Mouse (Mus musculus) forebrain, embryonic 15.5 days (tissue): ENCODE data around the gene 4930442H23Rik. TPM values are rescaled to one million over a fixed set of nuclear protein-coding genes. Genes with fewer than 3 reads are reported as not detected.
A peak's percentile ranks its signal among the peaks of the same experiment; 100 is the strongest.
"Not testable (repeated sequence)": the region's sequence is repeated elsewhere in the genome, so short reads cannot be mapped to it uniquely, and the experiment has no call there.

ENCODE experiments used
- ATAC-seq: fragments of 200-750 bp; cut with Nextera tagmentation; replicated peaks from 2 replicates; pipeline ENCODE4 v1.8.0; 2017; ENCODE audit warnings: mild to moderate bottlenecking, moderate TSS enrichment, moderate library complexity
- H3K27ac ChIP-seq: fragments of 300-500 bp; sonication (generic); replicated peaks from 2 replicates; pipeline ENCODE4 v1.5.1; 2015; ENCODE audit warnings: mild to moderate bottlenecking, inconsistent platforms
- H3K27me3 ChIP-seq: fragments of 300-500 bp; sonication (generic); 2 replicates; pipeline ENCODE4 v1.6.1; 2015; ENCODE audit warnings: inconsistent platforms
- H3K36me3 ChIP-seq: fragments of 300-500 bp; sonication (generic); 2 replicates; pipeline ENCODE4 v1.6.1; 2015; ENCODE audit warnings: mild to moderate bottlenecking, inconsistent platforms
- H3K4me1 ChIP-seq: fragments of 300-500 bp; sonication (generic); 2 replicates; pipeline ENCODE4 v1.6.1; 2015; ENCODE audit warnings: inconsistent platforms
- H3K4me2 ChIP-seq: fragments of 300-500 bp; sonication (generic); replicated peaks from 2 replicates; pipeline ENCODE4 v1.6.1; 2015; ENCODE audit warnings: mild to moderate bottlenecking, inconsistent platforms
- H3K4me3 ChIP-seq: fragments of 300-500 bp; sonication (generic); 2 replicates; pipeline ENCODE4 v1.5.1; 2015; ENCODE audit warnings: mild to moderate bottlenecking, inconsistent platforms
- H3K9ac ChIP-seq: fragments of 300-500 bp; sonication (generic); replicated peaks from 2 replicates; pipeline ENCODE4 v1.6.1; 2015; ENCODE audit warnings: mild to moderate bottlenecking, inconsistent platforms
- H3K9me3 ChIP-seq: fragments of 300-500 bp; sonication (generic); 2 replicates; pipeline ENCODE4 v1.6.1; 2016; ENCODE audit warnings: inconsistent platforms
- WGBS: fragments of 180-500 bp; shearing (Covaris S2); methylation state at CpG from one replicate; pipeline ENCODE4 v1.1.7; 2015; ENCODE audit warnings: mixed read lengths; 5-methylcytosine and 5-hydroxymethylcytosine counted together
- polyA plus RNA-seq: library from polyadenylated mRNA; unstranded; fragments of >200 nt; fragmentation: Nextera tagmentation; extraction: Ambion mirVana; gene quantifications from 2 replicates; pipeline ENCODE4 v1.2.1, GENCODE M21; 2015

4930442H23Rik gene
- polyA plus RNA-seq, 1 experiment from 2014 or later: 0.14 TPM

DNA sequence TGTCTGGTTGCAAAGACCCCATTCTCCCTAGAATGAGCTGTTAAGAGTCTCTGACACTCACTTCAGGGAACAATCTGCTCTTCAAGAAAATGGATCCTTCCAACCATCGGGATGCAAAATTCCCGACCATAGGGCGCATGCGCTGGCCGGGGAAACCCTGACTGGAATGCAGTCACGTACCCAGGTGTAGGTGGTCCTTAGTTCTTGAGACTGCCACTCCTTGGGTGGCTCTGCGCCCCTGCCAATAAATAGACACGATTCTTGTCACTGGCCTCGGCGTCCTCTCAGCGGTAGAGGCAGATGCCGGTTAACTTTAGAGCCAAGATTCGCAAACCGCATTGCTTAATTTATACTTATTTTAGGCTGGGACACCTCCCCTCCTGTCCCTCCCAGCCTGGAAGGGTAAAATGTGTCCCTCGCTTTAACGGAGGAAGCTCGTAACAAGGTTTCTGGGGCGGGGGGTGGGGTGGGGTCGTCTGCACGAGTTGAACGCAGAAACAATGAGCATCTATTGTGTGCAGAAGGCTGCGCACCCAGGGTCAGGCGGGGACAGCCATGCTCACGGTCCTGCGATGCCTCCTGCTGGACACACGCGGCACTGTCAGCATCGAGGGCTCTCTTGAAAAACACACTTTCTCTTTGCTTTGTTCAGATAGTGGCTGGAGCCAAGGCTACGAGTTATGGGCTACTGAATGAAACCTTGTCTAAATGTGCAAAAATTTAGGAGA lies 8.9 kb downstream of the 4930442H23Rik start:
- ATAC-seq: peak; percentile 64
- 1% methylated on average over 29 of the region's 29 CpGs for WGBS
- Histone ChIP-seq H3K27me3 (no peaks in the 10 kb centered on the region), H3K4me2 (peak overlapping the region; percentile 55), H3K27ac (peak overlapping the region; percentile 92), H3K9ac (peak overlapping the region; percentile 54), H3K4me3 (peak overlapping the region; percentile 36), H3K4me1 (peaks cover 54% of the 10 kb centered on the region), H3K9me3 (no peaks in the 10 kb centered on the region), H3K36me3 (peaks cover 23% of the 10 kb centered on the region)

GRCm38 (mm10) chr10:81173132-81173531 lies 10.5 kb downstream of the 4930442H23Rik start:
- WGBS: 2% methylated on average over 21 of the region's 21 CpGs
- H3K9ac ChIP-seq: peak overlapping the region; percentile 46
- H3K27me3 ChIP-seq: no peaks in the 10 kb centered on the region
- H3K9me3 ChIP-seq: no peaks in the 10 kb centered on the region
- ATAC-seq: 0 out of 2 replicates have a peak, but pooled peaks have one; percentile 17
- peaks cover 7% of the 10 kb centered on the region for H3K36me3 ChIP-seq
- peaks cover 59% of the 10 kb centered on the region for H3K4me1 ChIP-seq
- peak overlapping the region; percentile 20 for H3K4me3 ChIP-seq
- peak overlapping the region; percentile 34 for H3K4me2 ChIP-seq
- peak overlapping the region; percentile 92 for H3K27ac ChIP-seq

- not testable (repeated sequence) for H3K4me3 ChIP-seq, ATAC-seq, H3K9me3 ChIP-seq, H3K36me3 ChIP-seq, H3K9ac ChIP-seq, H3K27me3 ChIP-seq
- peak overlapping the region; percentile 50 for H3K27ac ChIP-seq
- peaks cover 53% of the 10 kb centered on the region for H3K4me1 ChIP-seq
- H3K4me2 ChIP-seq: peak overlapping the region; percentile 16; the same call in 1 of the 2 replicates
- 39% methylated on average over 12 of the region's 14 CpGs for WGBS
Observed at GRCm38 (mm10) chr10:81169411-81169900, 14.2 kb downstream of the 4930442H23Rik start.

DNA sequence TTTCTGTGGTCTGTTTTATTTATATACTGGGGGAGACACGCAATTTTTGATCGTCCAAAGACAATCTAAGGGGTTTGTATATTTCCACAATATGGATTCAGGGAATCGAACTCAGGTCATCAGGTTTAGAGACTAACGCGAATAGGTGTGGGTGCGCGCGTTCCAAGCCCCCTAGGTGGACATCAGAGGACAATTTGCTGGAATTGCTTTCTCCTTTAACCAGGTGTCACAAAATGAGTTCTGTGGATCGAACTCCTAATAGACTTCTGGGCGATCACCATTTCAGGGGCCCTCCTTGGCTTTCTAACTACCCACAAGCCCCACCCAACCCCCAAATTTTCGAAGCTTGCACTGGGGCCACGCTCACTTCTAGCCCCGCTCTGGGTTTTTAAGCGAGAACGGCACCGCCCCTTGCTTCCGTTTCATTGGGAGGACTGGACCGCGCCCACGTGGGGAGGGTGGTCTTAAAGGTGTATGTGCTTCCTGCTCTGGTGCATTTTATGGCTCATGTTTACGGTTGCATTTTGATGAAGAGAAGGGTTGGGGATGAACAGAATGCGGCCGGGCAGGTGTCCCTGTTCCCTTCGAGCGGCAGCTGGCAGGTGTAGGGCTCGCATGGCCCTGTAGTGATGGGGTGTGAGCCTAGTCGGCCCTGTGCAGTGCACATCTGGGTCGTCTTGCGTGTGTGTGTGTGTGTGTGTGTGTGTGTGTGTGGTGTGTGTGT lies 15.0 kb downstream of the 4930442H23Rik start:
- peaks cover 45% of the 10 kb centered on the region for H3K4me1 ChIP-seq

GRCm38 (mm10) chr10:81168087-81168431 lies 15.6 kb downstream of the 4930442H23Rik start:
- H3K36me3 ChIP-seq: peaks cover 7% of the 10 kb centered on the region
- peak; percentile 71 for ATAC-seq
- peak overlapping the region; percentile 88 for H3K4me2 ChIP-seq
- H3K27me3 ChIP-seq: no peaks in the 10 kb centered on the region
- H3K9ac ChIP-seq: peak overlapping the region; percentile 62; the same call in 1 of the 2 replicates
- peaks cover 39% of the 10 kb centered on the region for H3K4me1 ChIP-seq
- H3K9me3 ChIP-seq: no peaks in the 10 kb centered on the region
- WGBS: 7% methylated on average over 5 of the region's 5 CpGs
- H3K4me3 ChIP-seq: peak overlapping the region; percentile 81
- peak overlapping the region; percentile 79 for H3K27ac ChIP-seq

More for the DNA sequence above, 15.0 kb downstream of the 4930442H23Rik start:
- Histone ChIP-seq H3K4me2 (peak overlapping the region; percentile 88), H3K9me3 (no peaks in the 10 kb centered on the region), H3K4me3 (peak overlapping the region; percentile 81), H3K9ac (peak overlapping the region; percentile 62), H3K36me3 (peaks cover 3% of the 10 kb centered on the region; the same call in 1 of the 2 replicates), H3K27ac (peak overlapping the region; percentile 79), H3K27me3 (no peaks in the 10 kb centered on the region)
- peak; percentile 64 for ATAC-seq
- 2% methylated on average over 29 of the region's 29 CpGs for WGBS

- H3K4me1 ChIP-seq: peaks cover 34% of the 10 kb centered on the region
- WGBS: under 1% methylated on average over 56 of the region's 64 CpGs
- H3K27me3 ChIP-seq: no peaks in the 10 kb centered on the region
- peak within 1 kb of the TSS; percentile 81 for H3K4me3 ChIP-seq
- peak within 1 kb of the TSS; percentile 88 for H3K4me2 ChIP-seq
- H3K9ac ChIP-seq: peak within 1 kb of the TSS; percentile 75
- peak; percentile 87 for ATAC-seq
- peaks cover 11% of the 10 kb centered on the region for H3K36me3 ChIP-seq
- H3K27ac ChIP-seq: peak within 1 kb of the TSS; percentile 79
- H3K9me3 ChIP-seq: no peaks in the 10 kb centered on the region
Observed at GRCm38 (mm10) chr10:81167200-81168086, 16.2 kb downstream of the 4930442H23Rik start, which contains the start of gene Pias4. Gene Pias4 (minus strand): TSS chr10:81167923.

GRCm38 (mm10) chr10:81165118-81165517 lies 18.5 kb downstream of the 4930442H23Rik start:
- Histone ChIP-seq H3K4me3 (no peak overlapping the region), H3K4me1 (peaks cover 34% of the 10 kb centered on the region), H3K36me3 (peaks cover 30% of the 10 kb centered on the region), H3K4me2 (no peak overlapping the region), H3K27me3 (no peaks in the 10 kb centered on the region), H3K9ac (no peak overlapping the region), H3K9me3 (no peaks in the 10 kb centered on the region), H3K27ac (no peak overlapping the region)
- ATAC-seq: no peak
- WGBS: 90% methylated on average over 8 of the region's 8 CpGs

GRCm38 (mm10) chr10:81162318-81162652 lies 21.4 kb downstream of the 4930442H23Rik start:
- Histone ChIP-seq H3K27ac (no peak overlapping the region), H3K36me3 (peaks cover 45% of the 10 kb centered on the region), H3K4me3 (no peak overlapping the region), H3K9me3 (no peaks in the 10 kb centered on the region), H3K9ac (no peak overlapping the region), H3K4me1 (peaks cover 19% of the 10 kb centered on the region), H3K4me2 (no peak overlapping the region), H3K27me3 (no peaks in the 10 kb centered on the region)
- 81% methylated on average over 2 of the region's 2 CpGs for WGBS
- ATAC-seq: no peak

GRCm38 (mm10) chr10:81161602-81162317 lies 21.9 kb downstream of the 4930442H23Rik start:
- H3K9ac ChIP-seq: no peak overlapping the region
- 86% methylated on average over 8 of the region's 8 CpGs for WGBS

GRCm38 (mm10) chr10:81154736-81155135 lies 28.9 kb downstream of the 4930442H23Rik start:
- no peak for ATAC-seq
- H3K4me2 ChIP-seq: no peak overlapping the region
- no peak overlapping the region for H3K9ac ChIP-seq
- H3K36me3 ChIP-seq: peaks cover 62% of the 10 kb centered on the region
- 87% methylated on average over 6 of the region's 6 CpGs for WGBS
- H3K4me3 ChIP-seq: no peak overlapping the region
- H3K4me1 ChIP-seq: no peaks in the 10 kb centered on the region
- no peak overlapping the region for H3K27ac ChIP-seq
- no peaks in the 10 kb centered on the region for H3K9me3 ChIP-seq
- no peaks in the 10 kb centered on the region for H3K27me3 ChIP-seq

More at GRCm38 (mm10) chr10:81161602-81162317, 21.9 kb downstream of the 4930442H23Rik start:
- no peak for ATAC-seq
- Histone ChIP-seq H3K36me3 (peaks cover 50% of the 10 kb centered on the region), H3K27me3 (no peaks in the 10 kb centered on the region), H3K4me1 (peaks cover 15% of the 10 kb centered on the region), H3K27ac (no peak overlapping the region), H3K4me2 (no peak overlapping the region), H3K4me3 (no peak overlapping the region), H3K9me3 (no peaks in the 10 kb centered on the region)

GRCm38 (mm10) chr10:81154313-81154712 lies 29.3 kb downstream of the 4930442H23Rik start:
- Histone ChIP-seq H3K4me3 (no peak overlapping the region), H3K4me1 (no peaks in the 10 kb centered on the region), H3K9ac (no peak overlapping the region), H3K36me3 (peaks cover 67% of the 10 kb centered on the region), H3K4me2 (no peak overlapping the region), H3K27me3 (no peaks in the 10 kb centered on the region), H3K9me3 (no peaks in the 10 kb centered on the region), H3K27ac (no peak overlapping the region)
- WGBS: 93% methylated on average over 12 of the region's 12 CpGs
- no peak for ATAC-seq
